10 mouse cellular contexts compared by ENCODE assay signal in genomic region chr12:73708498-73708897, GRCm38 (mm10).
DNase-seq lines count a peak whose midpoint lies in the region; ATAC-seq and TF ChIP-seq lines count a peak whose summit lies in the region.
"Had no signal": no experiment of that assay in that cellular context is flagged by ENCODE, and none has a peak within 500 bp of the region (broad histone marks: within the 10 kb centered on the region; RNA-seq: fewer than 3 reads in every experiment).

No protein-coding gene starts in this region.

- TF ChIP-seq CTCF in lung, embryonic 14.5 days (IDR thresholded peaks at IDR 0.05; ENCODE audit: low read depth): no peak

- no peak for ATAC-seq in heart, embryonic 14.5 days (ENCODE audit: insufficient number of reproducible peaks, insufficient read depth, low FRiP score, low read depth)
- ATAC-seq in lung, embryonic 14.5 days (ENCODE audit: insufficient read depth): peak; percentile 11; the same call in 1 of the 2 replicates
- ATAC-seq in embryonic facial prominence, embryonic 13.5 days (ENCODE audit: insufficient number of reproducible peaks, insufficient read depth, low FRiP score, low TSS enrichment, low read depth): no peak
- no peak for ATAC-seq in limb, embryonic 15.5 days (ENCODE audit: insufficient number of reproducible peaks, low FRiP score, low TSS enrichment, low read depth)

- H3K4me3 ChIP-seq in heart, embryonic 14.5 days (ENCODE audit: control insufficient read depth in 1 of 2, insufficient read depth in 1 of 2, low read depth in 1 of 2, low read length in 2 of 2): no peak overlapping the region
- no peak overlapping the region for H3K4me3 ChIP-seq in lung, embryonic 14.5 days (ENCODE audit: low read depth, low read length)
- H3K4me3 ChIP-seq in embryonic facial prominence, embryonic 13.5 days: no peak overlapping the region
- no peak overlapping the region for H3K4me3 ChIP-seq in limb, embryonic 15.5 days
- H3K4me3 ChIP-seq: hindbrain, embryonic 12.5 days; liver, embryonic 15.5 days had no signal

- peak overlapping the region; percentile 32 for H3K9ac ChIP-seq in heart, embryonic 14.5 days (ENCODE audit: low read length)
- H3K9ac ChIP-seq in lung, embryonic 14.5 days: no peak overlapping the region
- H3K9ac ChIP-seq in embryonic facial prominence, embryonic 13.5 days: peak overlapping the region; percentile 58; the same call in 1 of the 2 replicates
- no peak overlapping the region for H3K9ac ChIP-seq in limb, embryonic 15.5 days
- H3K9ac ChIP-seq: hindbrain, embryonic 12.5 days; liver, embryonic 15.5 days had no signal

- H3K4me2 ChIP-seq in heart, embryonic 14.5 days (ENCODE audit: low read length): no peak overlapping the region
- no peak overlapping the region for H3K4me2 ChIP-seq in lung, embryonic 14.5 days
- H3K4me2 ChIP-seq in embryonic facial prominence, embryonic 13.5 days: no peak overlapping the region; the same call in 1 of the 2 replicates
- no peak overlapping the region for H3K4me2 ChIP-seq in limb, embryonic 15.5 days
- H3K4me2 ChIP-seq: hindbrain, embryonic 12.5 days; liver, embryonic 15.5 days had no signal

- no peaks in the 10 kb centered on the region for H3K27me3 ChIP-seq in heart, embryonic 14.5 days (ENCODE audit: control insufficient read depth, insufficient read depth, low read length)
- no peaks in the 10 kb centered on the region for H3K27me3 ChIP-seq in lung, embryonic 14.5 days (ENCODE audit: insufficient read depth, low read length)
- H3K27me3 ChIP-seq in embryonic facial prominence, embryonic 13.5 days: peaks cover 5% of the 10 kb centered on the region; the same call in 1 of the 2 replicates
- H3K27me3 ChIP-seq in limb, embryonic 15.5 days: no peaks in the 10 kb centered on the region
- H3K27me3 ChIP-seq: liver, embryonic 15.5 days had no signal

- DNase-seq in heart, postnatal 25 days (ENCODE audit: low spot score): no peak
- no peak for DNase-seq in lung, embryonic 14.5 days
- no peak for DNase-seq in lung, postnatal 25 days (ENCODE audit: low spot score)
- DNase-seq in adipocyte (ENCODE audit: low spot score): no peak
- DNase-seq: thymus, postnatal 14 days had no signal

- H3K9me3 ChIP-seq in heart, embryonic 14.5 days (ENCODE audit: control insufficient read depth, low read length): no peaks in the 10 kb centered on the region
- no peaks in the 10 kb centered on the region for H3K9me3 ChIP-seq in lung, embryonic 14.5 days (ENCODE audit: low read depth, low read length)
- no peaks in the 10 kb centered on the region for H3K9me3 ChIP-seq in embryonic facial prominence, embryonic 13.5 days
- H3K9me3 ChIP-seq in limb, embryonic 15.5 days: no peaks in the 10 kb centered on the region
- H3K9me3 ChIP-seq: hindbrain, embryonic 12.5 days; liver, embryonic 15.5 days had no signal

- WGBS in heart, embryonic 14.5 days: 45% methylated on average over 5 of the region's 5 CpGs
- 42% methylated on average over 5 of the region's 5 CpGs for WGBS in lung, embryonic 14.5 days
- WGBS in embryonic facial prominence, embryonic 13.5 days: 56% methylated on average over 5 of the region's 5 CpGs
- WGBS in limb, embryonic 15.5 days: 14% methylated on average over 5 of the region's 5 CpGs

- H3K4me1 ChIP-seq in heart, embryonic 14.5 days (ENCODE audit: control insufficient read depth in 2 of 2, insufficient read depth in 2 of 2, low read length in 2 of 2): peaks cover 10 to 25% of the 10 kb centered on the region in 2 experiments; a peak in 3 of 4 replicates
- H3K4me1 ChIP-seq in lung, embryonic 14.5 days (ENCODE audit: insufficient read depth): 0 out of 2 replicates have a peak, but pooled peaks cover 3% of the 10 kb centered on the region
- H3K4me1 ChIP-seq in embryonic facial prominence, embryonic 13.5 days: peaks cover 20% of the 10 kb centered on the region
- peaks cover 9% of the 10 kb centered on the region for H3K4me1 ChIP-seq in limb, embryonic 15.5 days
- H3K4me1 ChIP-seq: liver, embryonic 15.5 days had no signal

- intact Hi-C loops in heart, postnatal 25 days (cut with DNase I): loop anchor here (5.0 kb wide), 4 partner anchors 69 to 584 kb away; partner anchors contain the start of gene Gm49321

- peak overlapping the region; percentile 55 to 59 for H3K27ac ChIP-seq in heart, embryonic 14.5 days (replicated peaks in 1 of 2; ENCODE audit: control insufficient read depth in 1 of 2, insufficient read depth in 1 of 2, low read depth in 2 of 2, low read length in 2 of 2)
- peak overlapping the region; percentile 13 for H3K27ac ChIP-seq in lung, embryonic 14.5 days (ENCODE audit: low read depth)
- H3K27ac ChIP-seq in embryonic facial prominence, embryonic 13.5 days: no peak overlapping the region
- peak overlapping the region; percentile 13; the same call in 1 of the 2 replicates for H3K27ac ChIP-seq in limb, embryonic 15.5 days
- H3K27ac ChIP-seq: hindbrain, embryonic 12.5 days; liver, embryonic 15.5 days had no signal

- H3K36me3 ChIP-seq in heart, embryonic 14.5 days (ENCODE audit: control insufficient read depth, insufficient read depth, low read length): no peaks in the 10 kb centered on the region
- H3K36me3 ChIP-seq in lung, embryonic 14.5 days (ENCODE audit: insufficient read depth): no peaks in the 10 kb centered on the region
- no peaks in the 10 kb centered on the region for H3K36me3 ChIP-seq in embryonic facial prominence, embryonic 13.5 days
- no peaks in the 10 kb centered on the region for H3K36me3 ChIP-seq in limb, embryonic 15.5 days
- H3K36me3 ChIP-seq: hindbrain, embryonic 12.5 days; liver, embryonic 15.5 days had no signal

Comparison
In these comparisons a context has a peak if more than half of its experiments do, and no peak if none do; other contexts are left out.
1. H3K9ac ChIP-seq: peak in heart, embryonic 14.5 days (single experiment) and embryonic facial prominence, embryonic 13.5 days (single experiment); none in lung, embryonic 14.5 days (single experiment) and limb, embryonic 15.5 days (single experiment).